Mouse (Mus musculus) T-helper 2 cell (primary cell): ENCODE measurements around the gene Sema6d.

Source experiments
- in situ Hi-C: fragments of 300-600 bp; cut with MboI, MseI; formaldehyde crosslinking; loops from one replicate; pipeline ENCODE4 v1.15.1; 2025; ENCODE audit warnings: high pct_unique_total_duplicates

The Sema6d gene

DNA sequence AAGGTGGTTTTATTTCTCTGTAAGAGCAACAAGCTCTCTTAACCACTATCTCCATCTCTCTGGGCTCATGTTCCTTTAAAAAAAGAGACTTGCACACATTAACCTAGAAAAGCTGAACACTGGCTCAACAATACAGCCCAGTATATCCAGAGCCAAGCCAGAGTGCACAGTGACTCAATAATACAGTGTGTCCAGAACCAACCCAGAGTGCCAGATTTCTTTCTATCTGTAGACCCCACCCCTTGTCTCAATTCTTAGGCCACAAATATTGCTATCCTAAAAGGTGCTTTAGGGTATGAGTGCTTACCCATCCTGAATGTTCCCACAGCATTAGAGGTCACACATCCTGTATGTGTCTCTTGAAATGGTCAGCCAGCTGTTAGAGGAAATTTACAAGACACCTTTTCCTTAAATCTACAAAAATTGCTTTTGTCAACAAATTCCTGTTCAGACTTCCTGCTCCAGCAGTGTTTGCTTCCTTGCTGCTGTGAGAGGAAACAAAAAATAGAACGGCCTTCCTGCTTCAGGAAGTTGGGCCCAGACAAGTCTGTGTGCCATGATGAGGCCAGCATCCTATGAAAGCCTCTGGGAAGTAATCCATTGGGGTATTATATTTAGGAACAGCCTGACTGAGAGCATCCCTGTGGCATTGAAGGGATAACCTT lies 465.1 kb downstream of the Sema6d start:
- in situ Hi-C loops: no loop called here

DNA sequence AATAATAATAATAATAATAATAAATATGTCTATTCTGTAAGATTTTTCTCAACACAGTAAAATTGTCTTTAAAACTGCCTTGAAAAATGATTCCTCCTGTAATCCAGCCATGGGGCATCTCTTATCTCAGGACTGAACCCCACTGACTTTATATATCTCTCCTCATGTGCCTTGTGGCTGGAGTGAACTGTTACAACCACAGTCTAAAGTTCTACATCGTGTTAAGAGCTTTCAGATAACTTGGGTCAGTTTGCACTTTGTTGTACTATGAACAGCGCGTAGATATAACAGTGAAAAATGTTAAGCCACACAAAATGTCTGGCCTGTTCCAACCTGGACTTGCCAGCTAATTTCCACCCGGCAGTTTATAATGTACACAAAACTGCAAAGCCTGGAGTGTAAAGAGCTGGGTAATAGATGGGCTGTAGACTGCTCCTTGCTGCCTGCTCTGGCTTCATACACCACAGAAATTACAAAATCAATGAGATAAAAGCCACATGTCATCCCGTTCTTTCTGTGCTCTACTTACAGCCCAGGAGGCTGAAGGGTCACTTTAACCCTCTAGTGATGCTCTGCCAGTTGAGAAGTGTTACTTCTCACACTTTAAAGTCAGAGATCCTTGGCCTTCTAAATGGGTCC lies 467.2 kb downstream of the Sema6d start:
- in situ Hi-C loops: no loop called here

DNA sequence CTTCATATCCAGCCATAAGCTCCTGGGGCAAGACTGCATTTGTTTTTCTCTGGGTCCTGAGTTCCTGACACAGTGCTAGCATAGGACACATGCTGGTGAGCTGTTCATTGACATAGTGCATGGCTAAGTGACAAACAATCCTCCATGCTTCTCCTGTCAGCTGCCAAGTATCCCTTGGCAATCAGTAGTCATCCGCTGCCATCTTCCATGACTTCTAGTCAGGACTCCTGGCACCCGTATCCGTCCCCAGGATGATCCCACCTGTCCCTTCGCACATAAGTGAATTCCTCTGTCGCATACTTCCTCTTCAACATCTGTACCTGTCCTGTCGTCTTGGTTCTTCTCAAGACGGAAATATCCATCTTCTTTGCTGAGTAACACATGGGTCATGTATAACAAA lies 468.3 kb downstream of the Sema6d start:
- in situ Hi-C loops: no loop called here

DNA sequence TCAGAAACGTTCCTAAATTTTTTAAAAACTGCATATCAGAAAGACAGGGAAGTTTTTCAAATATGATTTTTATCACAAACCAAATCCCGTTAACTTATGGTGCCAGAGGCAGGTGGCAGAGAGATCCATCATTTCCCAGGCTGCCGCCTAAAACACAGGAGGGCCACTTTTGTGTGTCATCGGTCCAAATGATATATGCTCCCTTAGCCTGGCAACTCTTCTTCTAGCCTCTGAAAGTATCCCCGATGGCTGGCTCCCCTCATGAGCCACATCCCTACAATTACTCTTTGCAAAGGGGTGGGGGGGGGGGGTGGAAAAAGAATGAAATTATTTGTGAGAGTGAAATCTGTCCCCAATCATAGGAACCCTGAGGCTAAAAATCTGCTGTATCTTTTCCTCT lies 471.9 kb downstream of the Sema6d start:
- in situ Hi-C loops: loop anchor here (10.0 kb wide), 1 partner anchor 1497 kb away; no protein-coding TSS in a partner anchor

DNA sequence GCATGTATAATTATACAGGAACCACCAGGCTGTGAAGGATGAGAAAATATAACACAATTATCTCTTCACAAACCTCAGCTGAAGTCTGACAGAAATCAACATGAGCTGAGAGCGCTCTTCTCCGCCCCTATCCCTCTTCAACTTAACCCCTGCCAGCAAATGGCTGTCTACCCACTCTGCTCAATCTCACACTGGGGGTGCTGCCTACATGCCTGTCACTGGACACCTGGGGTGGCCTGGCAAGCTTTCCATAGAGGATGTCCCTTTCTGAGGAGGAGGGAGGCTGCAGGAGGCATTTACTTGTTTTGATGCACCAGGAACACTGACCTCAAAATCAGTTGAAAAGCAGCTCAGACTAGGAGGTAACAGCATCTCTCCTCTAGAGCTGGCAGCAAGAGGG lies 472.3 kb downstream of the Sema6d start:
- in situ Hi-C loops: loop anchor here (10.0 kb wide), 1 partner anchor 1497 kb away; no protein-coding TSS in a partner anchor

DNA sequence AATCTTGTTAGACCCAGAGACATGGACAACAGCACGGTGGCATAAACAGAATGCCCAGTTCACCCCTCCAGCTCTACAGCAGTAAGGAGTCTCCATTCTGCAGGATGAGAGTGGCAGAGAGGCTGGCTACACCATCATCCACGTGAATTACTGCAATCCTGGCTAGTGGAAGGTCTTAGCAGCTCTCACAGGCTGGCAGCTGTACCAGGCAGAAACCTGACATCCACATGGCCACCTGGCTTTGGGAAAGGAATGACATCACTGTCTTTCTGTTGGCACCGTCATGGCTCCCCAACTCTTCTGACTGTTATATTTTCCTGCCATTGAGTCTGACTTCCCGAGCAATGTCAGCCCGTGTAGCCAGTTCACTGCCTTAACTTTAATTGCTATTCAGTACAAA lies 474.0 kb downstream of the Sema6d start:
- in situ Hi-C loops: loop anchor here (10.0 kb wide), 1 partner anchor 1499 kb away; no protein-coding TSS in a partner anchor

DNA sequence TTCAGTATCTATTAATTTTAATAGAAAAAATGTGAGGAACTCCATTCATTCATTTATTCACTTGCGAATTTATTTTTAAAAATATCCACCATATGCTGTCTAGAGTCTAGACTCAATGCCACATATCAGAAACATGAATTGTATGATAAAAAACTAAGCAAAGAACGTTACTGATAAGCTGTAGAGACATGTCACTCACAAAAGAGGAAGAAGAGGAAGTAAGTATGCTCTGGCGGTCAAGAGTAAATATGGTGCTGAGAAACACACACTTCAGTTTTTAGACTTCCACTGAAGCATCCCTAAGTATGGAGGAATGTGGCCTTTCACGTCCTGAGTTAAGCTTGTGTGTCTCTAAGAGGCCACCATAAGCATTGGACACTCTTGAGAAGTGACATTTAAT lies 484.0 kb downstream of the Sema6d start:
- in situ Hi-C loops: no loop called here

DNA sequence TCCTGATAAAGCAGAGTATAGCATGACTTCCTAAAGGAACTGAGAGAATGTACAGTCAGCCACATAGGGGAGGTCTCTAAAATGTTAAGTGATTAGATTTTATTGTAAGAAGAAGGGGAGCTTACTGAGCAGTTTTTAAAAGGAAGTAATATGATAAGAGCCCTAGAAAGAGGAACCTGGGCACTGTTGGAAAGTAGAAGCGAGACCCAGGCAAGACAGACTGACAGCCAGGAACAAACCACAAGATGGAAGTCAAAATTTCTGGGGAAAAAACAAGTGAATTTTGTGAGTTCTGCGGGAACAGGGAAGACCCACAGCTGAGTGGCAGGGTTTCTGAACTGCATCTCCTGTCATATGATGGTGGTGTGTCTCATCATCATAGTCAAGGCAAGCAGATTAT lies 486.3 kb downstream of the Sema6d start:
- in situ Hi-C loops: loop anchor here (25.0 kb wide), 1 partner anchor 611 kb away; no protein-coding TSS in a partner anchor

DNA sequence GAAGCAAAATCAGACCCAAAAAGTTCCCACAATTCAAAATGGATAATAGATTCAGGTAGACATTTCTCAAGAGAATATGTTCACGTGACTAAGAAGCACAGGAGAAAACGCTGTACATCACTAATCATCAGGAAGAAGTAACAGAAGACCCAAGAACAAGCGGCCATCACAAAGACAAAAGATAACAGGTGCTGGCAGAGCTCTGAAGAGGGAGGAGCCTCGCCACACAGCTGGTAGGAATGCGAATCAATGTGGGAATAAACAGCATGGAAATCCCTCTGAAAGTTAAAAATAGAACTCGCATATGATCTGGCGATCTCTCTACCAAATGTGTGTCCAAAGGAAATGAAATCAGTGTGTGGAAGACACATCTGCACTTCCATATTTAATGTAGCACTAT lies 493.8 kb downstream of the Sema6d start:
- in situ Hi-C loops: loop anchor here (25.0 kb wide), 1 partner anchor 604 kb away; no protein-coding TSS in a partner anchor

DNA sequence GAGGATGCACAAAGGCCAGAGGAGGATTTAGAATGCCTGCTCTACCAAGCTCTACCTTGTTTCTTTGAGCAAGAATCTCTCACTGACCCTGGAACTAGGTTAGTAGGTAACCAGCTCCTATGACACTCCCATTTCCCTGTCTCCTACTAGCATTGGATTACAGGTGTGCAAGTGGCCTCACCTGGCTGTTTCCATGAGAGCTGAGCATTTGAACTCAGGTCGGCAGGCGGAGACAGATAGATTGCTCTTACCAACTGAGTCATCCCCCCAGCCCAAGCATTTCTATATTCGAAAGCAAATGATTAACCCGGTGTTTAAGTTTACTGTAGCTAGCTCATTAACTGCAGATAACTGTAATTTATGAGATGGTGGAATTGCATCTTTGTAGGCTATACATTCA lies 503.0 kb downstream of the Sema6d start:
- in situ Hi-C loops: loop anchor here (25.0 kb wide), 1 partner anchor 595 kb away; no protein-coding TSS in a partner anchor

DNA sequence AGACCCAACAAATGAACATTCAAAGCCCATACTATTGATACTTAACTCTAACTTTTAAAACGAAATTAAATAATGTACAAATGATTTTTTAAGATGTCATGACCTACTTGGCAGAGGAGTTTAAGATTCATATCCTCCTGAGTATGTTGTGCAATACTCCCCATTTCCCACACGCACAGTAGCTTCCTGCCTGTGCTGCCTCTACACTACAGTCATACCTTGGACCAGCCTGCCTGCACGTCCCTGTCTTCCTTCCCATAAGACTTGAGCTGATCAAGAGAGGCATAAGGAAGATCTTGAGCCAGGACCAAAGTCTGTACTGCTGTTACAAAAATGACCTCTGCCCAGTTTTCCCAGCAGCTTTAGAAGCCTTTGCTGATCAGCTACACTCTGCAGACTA lies 509.2 kb downstream of the Sema6d start:
- in situ Hi-C loops: loop anchor here (25.0 kb wide), 1 partner anchor 588 kb away; no protein-coding TSS in a partner anchor

DNA sequence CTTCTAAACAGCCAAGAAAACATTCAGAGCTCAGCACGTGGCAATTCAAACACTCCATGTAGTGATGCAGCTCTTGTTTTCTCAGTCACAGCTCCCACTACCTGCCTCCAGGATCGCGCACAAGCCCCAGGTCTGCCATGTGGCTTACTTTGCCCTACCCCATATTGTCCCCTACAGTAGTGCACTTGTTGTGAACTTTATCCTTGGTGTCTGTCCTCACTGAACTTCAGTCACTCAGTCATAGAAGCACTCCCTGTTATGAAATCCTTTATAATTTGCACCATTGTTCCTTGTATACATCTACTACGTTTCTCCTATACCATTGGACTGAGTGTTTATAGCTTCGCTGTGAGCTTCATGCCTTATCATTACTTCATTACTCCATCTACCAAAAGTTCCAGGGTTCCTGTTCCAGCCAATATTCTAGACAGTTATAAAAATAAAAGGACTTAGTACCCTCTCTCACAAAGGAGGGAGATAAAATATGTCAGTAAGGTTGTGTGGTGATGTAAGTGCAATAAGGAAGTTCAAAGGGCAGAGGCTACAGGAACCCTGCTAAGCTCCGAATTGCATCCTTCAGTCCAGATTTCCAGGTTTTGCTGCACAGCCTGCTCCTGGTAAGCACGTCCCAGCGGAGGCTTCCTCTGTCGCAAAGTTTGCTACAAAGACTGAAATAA lies 512.1 kb downstream of the Sema6d start:
- in situ Hi-C loops: loop anchor here (10.0 kb wide), 1 partner anchor 1287 kb away; no protein-coding TSS in a partner anchor

DNA sequence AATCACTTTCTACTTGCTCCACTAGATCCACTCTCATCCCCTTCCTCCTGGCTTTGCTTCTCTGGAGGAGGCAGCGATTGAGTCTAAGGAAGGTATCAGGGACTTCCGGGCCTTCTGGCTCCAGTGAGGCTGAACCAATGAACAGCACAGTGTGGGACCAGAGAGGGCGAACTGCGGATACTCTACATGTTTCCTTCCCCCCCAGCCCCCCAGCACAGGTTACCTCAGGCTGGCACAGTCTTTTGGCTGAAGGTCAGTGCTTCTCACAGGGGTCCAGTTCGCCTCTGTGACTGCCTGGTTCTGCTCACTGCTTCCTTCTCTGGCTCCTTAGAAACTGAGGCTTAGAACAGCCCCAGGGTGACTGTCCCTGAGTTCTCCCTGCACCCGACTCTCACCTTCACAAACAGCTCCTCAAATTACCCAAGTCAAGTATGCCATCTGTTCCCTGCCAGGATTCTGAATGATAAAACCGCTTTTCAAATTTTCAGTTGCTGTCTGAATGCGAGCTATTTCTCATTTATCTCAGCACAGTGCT lies 512.7 kb downstream of the Sema6d start:
- in situ Hi-C loops: loop anchor here (10.0 kb wide), 1 partner anchor 1288 kb away; no protein-coding TSS in a partner anchor

DNA sequence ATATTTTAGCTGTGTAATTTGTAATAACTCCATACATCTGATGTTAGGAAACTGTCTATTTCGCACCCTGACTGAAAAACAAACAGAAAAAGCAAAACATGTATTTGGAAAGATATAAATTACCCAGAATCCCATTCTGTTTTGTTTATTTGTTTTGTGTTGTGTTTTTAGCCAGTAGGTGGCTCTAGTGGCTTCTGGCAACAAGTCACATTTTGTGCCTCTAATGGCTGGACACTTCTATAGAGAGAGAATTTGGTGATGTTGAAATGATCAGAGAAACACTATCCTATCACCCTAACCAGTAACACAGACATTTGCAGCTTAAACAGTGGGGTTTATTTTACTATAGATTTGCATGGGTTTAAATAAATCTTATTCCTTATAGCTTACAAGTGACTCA lies 515.6 kb downstream of the Sema6d start:
- in situ Hi-C loops: loop anchor here (10.0 kb wide), 1 partner anchor 1291 kb away; no protein-coding TSS in a partner anchor

DNA sequence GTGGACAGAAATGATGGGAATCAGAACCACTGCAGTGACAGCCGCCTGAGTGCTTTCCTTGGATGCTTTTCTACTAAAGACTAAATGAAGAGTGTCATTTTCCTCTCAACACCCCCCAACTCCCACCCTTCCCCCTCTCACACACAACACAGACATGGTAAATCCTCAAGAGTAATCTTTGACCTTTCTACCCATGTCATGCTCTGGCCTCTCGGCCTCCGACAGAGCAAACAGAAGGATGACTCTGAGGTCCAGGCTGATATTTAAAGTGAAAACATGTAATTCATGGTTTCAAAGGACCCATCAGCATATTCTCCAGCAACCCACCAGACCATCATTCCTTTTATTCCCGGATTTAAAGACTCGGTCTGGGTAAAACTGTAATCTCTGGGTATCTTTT lies 518.2 kb downstream of the Sema6d start:
- in situ Hi-C loops: loop anchor here (10.0 kb wide), 1 partner anchor 1293 kb away; no protein-coding TSS in a partner anchor

DNA sequence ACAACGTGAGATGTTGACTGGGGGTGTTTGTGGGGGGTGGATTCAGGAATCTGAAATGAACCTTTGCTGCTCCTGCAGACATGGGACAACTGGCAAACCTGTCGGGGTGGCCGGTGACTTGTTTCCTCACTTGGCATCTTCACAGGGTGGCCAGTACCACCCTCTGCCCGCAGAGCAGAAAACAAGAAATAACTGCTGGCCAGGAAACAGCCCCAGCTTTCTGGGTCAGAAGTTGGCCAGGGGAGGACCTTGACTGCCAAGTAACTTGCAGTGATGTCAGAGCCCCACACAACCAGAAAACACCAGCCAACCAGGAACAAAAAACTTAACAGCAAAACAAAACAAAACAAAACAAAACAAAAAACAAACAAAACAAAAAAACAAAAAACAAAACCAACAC lies 518.8 kb downstream of the Sema6d start:
- in situ Hi-C loops: loop anchor here (10.0 kb wide), 1 partner anchor 1294 kb away; no protein-coding TSS in a partner anchor

DNA sequence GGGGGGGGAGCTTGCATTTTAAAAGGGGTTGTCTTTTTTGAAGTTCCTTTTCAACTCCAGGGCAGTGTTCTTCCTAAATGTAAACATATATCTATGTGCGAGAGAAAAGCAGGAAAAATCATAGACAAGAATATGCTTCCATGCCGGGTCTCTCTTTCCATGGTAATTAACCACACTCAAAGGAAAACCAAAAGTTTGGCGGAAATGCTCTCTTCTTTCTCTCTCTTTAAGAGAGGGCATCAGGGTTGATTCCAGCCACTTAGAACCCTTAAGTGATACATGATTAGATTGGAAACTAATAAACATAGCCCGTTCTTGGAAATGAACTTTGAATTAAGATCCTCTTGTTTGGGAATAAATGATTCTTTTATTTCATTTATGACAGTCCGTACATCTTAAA lies 519.2 kb downstream of the Sema6d start:
- in situ Hi-C loops: loop anchor here (10.0 kb wide), 1 partner anchor 1294 kb away; no protein-coding TSS in a partner anchor

DNA sequence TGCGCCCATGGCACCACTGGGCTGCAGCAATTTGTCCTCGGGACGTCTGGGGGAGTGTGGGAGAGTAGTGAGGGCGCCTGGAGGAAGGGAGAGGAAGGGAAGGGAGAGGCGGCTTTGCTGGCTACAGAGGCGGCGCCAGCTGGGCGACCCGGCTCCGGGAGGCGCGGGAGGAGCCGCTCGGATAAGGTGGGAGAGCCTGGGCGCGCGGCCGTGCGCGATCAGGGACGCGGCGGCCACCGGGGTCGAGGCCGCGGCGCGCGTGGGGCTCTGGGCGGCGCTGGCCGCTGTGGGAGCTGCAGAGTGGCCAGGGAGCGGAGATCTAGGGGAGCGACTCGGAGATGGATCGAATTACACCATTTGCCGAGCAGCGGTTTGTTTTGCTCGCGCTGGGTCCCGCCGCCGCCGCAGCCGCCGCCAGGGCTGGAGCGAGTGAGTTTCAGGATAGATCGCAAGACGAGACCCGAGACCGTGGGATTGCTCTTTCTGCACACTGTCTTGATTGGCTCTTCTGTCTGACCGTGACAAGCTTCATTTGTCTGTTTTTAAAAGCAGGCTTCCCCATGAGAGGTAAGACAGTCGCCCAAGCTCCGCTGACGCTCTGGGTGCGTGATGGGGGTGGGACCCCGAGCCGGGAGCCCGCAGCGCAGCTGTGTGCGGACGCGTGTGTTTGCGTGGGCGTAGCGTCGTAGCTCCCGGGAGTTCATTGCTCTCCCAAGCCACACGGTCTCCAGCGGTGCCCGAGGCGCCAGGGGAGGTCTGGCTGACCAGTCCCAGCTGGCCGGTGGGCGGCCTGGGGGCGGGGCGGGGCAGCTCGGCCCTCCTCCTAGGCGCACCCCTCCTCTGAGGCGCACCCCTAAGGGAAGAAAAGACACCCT lies 520.2 kb downstream of the Sema6d start:
- in situ Hi-C loops: loop anchor here (10.0 kb wide), 1 partner anchor 1295 kb away; no protein-coding TSS in a partner anchor

DNA sequence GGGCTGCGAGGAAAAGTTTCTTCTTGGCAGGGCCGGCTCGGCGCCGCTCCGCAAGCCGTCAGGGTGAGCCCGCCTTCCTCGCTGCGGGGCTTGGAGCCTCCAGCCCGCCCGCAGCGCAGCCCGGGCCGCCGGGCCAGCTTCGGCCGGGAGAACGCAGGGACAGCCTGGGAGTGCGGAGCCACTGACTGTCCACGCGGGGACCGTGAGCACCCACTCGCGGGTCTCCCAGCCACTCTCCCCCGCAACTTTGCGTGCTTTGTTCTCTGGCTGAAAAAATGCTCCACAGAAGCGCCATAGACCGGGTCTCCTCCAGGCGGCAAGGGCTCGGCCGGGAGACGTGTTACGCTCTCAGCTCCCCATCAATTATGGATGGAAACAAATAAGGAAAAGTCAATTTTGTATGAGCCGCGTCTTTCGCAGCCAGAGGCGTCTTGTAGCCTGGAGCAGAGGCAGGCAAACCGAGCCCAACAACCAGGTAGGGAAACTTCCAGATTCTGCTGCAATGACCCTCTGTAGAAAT lies 520.9 kb downstream of the Sema6d start:
- in situ Hi-C loops: no loop called here

DNA sequence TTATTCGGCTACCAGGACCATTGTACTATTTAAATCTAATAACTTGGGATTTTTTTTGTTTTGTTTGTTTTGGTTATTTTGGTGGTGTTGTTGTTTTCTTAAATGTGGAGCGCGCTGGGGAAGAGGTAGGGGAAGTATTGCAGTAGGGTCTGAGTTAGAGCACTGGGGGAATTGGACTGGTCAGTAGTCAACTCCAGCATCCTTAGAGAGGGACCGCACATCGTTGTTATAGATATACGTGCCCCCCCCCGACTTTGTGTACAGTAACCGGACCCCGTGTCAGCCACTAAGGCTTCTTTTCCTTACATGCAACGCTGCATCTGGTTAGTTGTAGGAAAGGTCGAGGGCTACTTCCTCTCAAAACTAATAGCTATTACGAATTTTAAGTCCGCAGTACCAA lies 521.5 kb downstream of the Sema6d start:
- in situ Hi-C loops: no loop called here
